Mouse (Mus musculus): ENCODE data around the gene Ptcd3. TPM values are rescaled to one million over a fixed set of nuclear protein-coding genes. Genes with fewer than 3 reads are reported as not detected.

Ptcd3 gene
- total RNA-seq (2014; fragmentation: Nextera tagmentation), result 143 and 173 TPM in 2 replicates
- 191 and 198 TPM in 2 replicates for total RNA-seq (2017)
- polyA plus RNA-seq (2012), result 4.3 and 6.2 TPM in 2 replicates

DNA sequence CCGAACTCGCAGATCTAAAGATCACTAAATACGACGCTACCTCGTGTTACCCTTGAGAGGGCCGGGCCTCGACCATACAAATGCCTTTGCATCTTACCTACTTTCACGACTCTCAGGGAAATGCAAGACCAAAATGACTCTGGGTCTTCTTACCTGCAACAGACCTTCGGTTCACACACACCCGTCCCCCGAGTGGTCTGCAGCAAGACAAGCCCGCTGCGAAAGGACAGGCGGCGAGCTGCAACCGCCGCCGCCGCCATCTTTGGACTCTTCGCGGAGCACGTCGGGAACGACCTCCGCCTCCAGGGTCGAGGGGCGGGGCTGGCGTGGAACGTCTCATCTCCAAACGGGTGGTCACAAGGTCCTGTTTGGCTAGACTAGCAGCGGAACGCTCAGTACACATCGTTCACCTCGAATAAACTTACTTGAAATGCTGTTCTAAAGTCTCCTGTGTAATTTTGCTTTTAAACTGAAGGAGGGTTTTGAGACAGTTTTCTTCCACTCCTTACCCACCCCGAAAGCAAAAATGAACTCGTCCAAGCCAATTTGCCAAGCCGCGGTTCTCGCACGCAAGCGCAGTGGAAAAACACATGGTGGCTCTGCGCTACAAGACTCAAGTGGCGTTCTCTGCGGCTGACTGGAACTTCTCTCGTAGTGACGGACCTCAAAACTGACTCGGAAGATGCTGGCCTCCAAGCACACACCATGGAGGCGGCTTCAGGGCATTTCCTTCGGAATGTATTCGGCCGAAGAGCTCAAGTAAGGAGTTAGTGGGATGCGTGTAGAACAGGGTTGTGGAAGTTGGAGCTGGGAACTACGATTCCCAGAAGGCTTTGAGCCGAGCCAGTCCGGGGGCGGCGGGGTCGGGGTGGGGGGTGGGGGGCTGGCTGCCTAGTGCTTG is at the start of gene Ptcd3, which contains the start of gene Polr1a:
TSS of gene Ptcd3 (minus strand) at position 270 of the 901 bp plus-strand sequence.
TSS of gene Polr1a (plus strand) at position 573 of the 901 bp plus-strand sequence.
- H3K27me3 ChIP-seq (ENCODE audit: insufficient read depth, low read length), result no peaks in the 10 kb centered on the region
- ATAC-seq (ENCODE audit: extremely low read depth, insufficient number of reproducible peaks, low FRiP score, poor library complexity, severe bottlenecking), result peak; percentile 78
- H3K36me3 ChIP-seq (replicated peaks), result peaks cover 63% of the 10 kb centered on the region
- no peaks in the 10 kb centered on the region for H3K9me3 ChIP-seq (replicated peaks)
- peaks cover 41% of the 10 kb centered on the region for H3K4me1 ChIP-seq (ENCODE audit: insufficient read depth, low read depth, low read length)
- TF ChIP-seq POLR2AphosphoS5 (IDR thresholded peaks at IDR 0.05; ENCODE audit: insufficient replicate concordance, low read depth, low read length), result no peak
- no peak for TF ChIP-seq GATA1 (IDR thresholded peaks at IDR 0.05; ENCODE audit: borderline replicate concordance, low read length)
- no peak for TF ChIP-seq CTCF (IDR thresholded peaks at IDR 0.05; ENCODE audit: low read depth, low read length)
- no peak for TF ChIP-seq GATA2 (IDR thresholded peaks at IDR 0.05; ENCODE audit: borderline replicate concordance, low read depth, low read length)
- no peak for TF ChIP-seq TAL1 (conservative IDR thresholded peaks at IDR 0.05; ENCODE audit: low read depth, low read length)
- peak within 1 kb of the TSS; percentile 79 for H3K4me3 ChIP-seq (ENCODE audit: low read depth, low read length)
- peak; percentile 63 for DNase-seq (ENCODE audit: low spot score)

DNA sequence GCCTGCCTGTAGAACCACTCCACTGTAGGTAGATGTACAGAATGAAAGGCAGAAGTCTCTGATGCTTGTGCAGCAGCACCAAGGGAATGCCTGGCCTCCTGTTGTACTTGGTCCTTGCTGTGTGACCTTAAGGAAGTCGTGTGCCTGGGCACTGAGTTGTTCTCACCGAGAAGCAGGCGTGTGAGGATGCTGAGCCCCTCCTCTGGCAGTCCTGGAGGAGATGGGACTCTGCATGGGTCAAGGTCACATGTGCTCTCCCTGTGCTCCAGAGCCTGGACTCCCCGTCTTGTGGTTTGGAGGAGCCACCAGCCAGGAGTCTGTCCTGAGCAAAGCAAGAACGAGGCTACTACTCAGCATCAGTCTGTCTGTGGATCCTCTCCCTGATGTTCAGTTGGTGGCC is 42.6 kb upstream of the Ptcd3 start:
- no peak overlapping the region for H3K4me3 ChIP-seq (ENCODE audit: low read depth, low read length)
- peaks cover 6% of the 10 kb centered on the region; the same call in 1 of the 2 replicates for H3K4me1 ChIP-seq (ENCODE audit: insufficient read depth, low read depth, low read length)
- peaks cover 91% of the 10 kb centered on the region for H3K36me3 ChIP-seq (replicated peaks)
- TF ChIP-seq GATA1 (IDR thresholded peaks at IDR 0.05; ENCODE audit: borderline replicate concordance, low read length) (no peak), CTCF (IDR thresholded peaks at IDR 0.05; ENCODE audit: low read depth, low read length) (no peak), POLR2AphosphoS5 (IDR thresholded peaks at IDR 0.05; ENCODE audit: insufficient replicate concordance, low read depth, low read length) (no peak), TAL1 (conservative IDR thresholded peaks at IDR 0.05; ENCODE audit: low read depth, low read length) (no peak), GATA2 (IDR thresholded peaks at IDR 0.05; ENCODE audit: borderline replicate concordance, low read depth, low read length) (no peak)
- no peaks in the 10 kb centered on the region for H3K9me3 ChIP-seq (replicated peaks)
- ATAC-seq (ENCODE audit: extremely low read depth, insufficient number of reproducible peaks, low FRiP score, poor library complexity, severe bottlenecking) (no peak), DNase-seq (ENCODE audit: low spot score) (no peak)
- no peaks in the 10 kb centered on the region for H3K27me3 ChIP-seq (ENCODE audit: insufficient read depth, low read length)

DNA sequence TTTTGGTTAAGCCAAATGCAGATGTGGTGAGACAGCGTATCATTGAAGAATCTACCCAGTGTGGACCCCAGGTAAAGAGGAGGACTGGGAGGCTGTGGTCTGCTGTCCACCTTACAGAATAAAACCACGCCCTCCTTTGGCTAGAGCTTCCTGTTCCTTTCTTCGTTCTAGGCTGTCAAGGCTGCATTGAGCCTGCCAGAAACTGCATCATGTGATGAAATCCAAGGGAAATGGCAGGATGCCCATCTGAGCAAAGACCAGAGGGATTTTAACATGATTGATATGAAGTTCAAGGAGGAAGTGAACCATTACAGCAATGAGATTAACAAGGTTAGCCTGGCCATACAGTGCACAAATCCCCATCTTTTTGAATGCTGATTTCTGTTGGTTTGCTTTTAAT is 42.0 kb upstream of the Ptcd3 start:
- no peak for ATAC-seq (ENCODE audit: extremely low read depth, insufficient number of reproducible peaks, low FRiP score, poor library complexity, severe bottlenecking)
- Histone ChIP-seq H3K4me1 (ENCODE audit: insufficient read depth, low read depth, low read length) (peaks cover 6% of the 10 kb centered on the region; the same call in 1 of the 2 replicates), H3K9me3 (replicated peaks) (no peaks in the 10 kb centered on the region), H3K4me3 (ENCODE audit: low read depth, low read length) (no peak overlapping the region), H3K36me3 (replicated peaks) (peaks cover 96% of the 10 kb centered on the region), H3K27me3 (ENCODE audit: insufficient read depth, low read length) (no peaks in the 10 kb centered on the region)
- TF ChIP-seq TAL1 (conservative IDR thresholded peaks at IDR 0.05; ENCODE audit: low read depth, low read length) (no peak), CTCF (IDR thresholded peaks at IDR 0.05; ENCODE audit: low read depth, low read length) (no peak), GATA2 (IDR thresholded peaks at IDR 0.05; ENCODE audit: borderline replicate concordance, low read depth, low read length) (no peak), GATA1 (IDR thresholded peaks at IDR 0.05; ENCODE audit: borderline replicate concordance, low read length) (no peak), POLR2AphosphoS5 (IDR thresholded peaks at IDR 0.05; ENCODE audit: insufficient replicate concordance, low read depth, low read length) (no peak)
- DNase-seq (ENCODE audit: low spot score), result no peak

DNA sequence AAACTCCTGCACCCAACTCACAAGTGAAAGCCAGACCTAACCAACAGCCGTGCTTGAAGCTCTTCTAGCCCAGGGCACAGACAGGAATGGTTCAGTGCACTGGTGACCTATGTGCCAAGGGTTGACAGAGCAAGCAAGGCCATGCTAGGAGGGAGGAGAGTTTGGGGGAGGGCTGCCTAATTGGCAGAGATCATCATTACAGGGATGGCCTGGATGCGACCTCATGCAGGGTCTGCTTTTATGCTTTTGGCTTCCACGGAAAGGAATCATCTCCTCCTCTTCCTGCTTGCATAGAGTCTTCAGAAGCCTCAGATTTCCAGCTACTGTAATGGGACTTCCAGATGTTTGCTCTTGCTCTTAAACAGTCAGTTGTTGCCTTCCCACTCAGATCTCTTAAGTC is 41.2 kb upstream of the Ptcd3 start:
- ATAC-seq (ENCODE audit: extremely low read depth, insufficient number of reproducible peaks, low FRiP score, poor library complexity, severe bottlenecking), result no peak
- TF ChIP-seq GATA2 (IDR thresholded peaks at IDR 0.05; ENCODE audit: borderline replicate concordance, low read depth, low read length) (no peak), GATA1 (IDR thresholded peaks at IDR 0.05; ENCODE audit: borderline replicate concordance, low read length) (no peak), CTCF (IDR thresholded peaks at IDR 0.05; ENCODE audit: low read depth, low read length) (no peak), POLR2AphosphoS5 (IDR thresholded peaks at IDR 0.05; ENCODE audit: insufficient replicate concordance, low read depth, low read length) (no peak), TAL1 (conservative IDR thresholded peaks at IDR 0.05; ENCODE audit: low read depth, low read length) (no peak)
- H3K36me3 ChIP-seq (replicated peaks), result peaks cover 98% of the 10 kb centered on the region

DNA sequence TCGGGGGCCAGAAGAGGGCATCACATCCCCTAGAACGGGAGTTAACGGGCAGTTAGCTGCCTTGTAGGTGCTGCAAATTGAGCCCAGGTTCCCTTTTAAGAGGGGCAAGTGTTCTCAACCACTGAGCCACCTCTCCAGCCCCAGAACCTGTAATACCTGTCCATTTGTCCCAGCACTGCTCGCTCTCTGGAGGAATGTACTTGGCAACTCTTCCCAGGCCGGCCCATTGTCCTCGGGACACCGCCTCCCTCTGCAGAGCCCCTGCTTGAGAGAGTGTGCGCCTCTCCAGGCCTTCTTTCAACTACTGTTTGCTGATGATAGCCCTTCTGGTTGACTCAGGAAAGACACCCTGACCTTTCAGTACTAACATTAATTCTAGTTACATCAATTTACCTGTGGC is 37.6 kb upstream of the Ptcd3 start:
- H3K4me3 ChIP-seq (ENCODE audit: low read depth, low read length), result no peak overlapping the region
- no peak for DNase-seq (ENCODE audit: low spot score)
- H3K36me3 ChIP-seq (replicated peaks), result peaks cover 89% of the 10 kb centered on the region
- peaks cover 4% of the 10 kb centered on the region; the same call in 1 of the 2 replicates for H3K4me1 ChIP-seq (ENCODE audit: insufficient read depth, low read depth, low read length)
- ATAC-seq (ENCODE audit: extremely low read depth, insufficient number of reproducible peaks, low FRiP score, poor library complexity, severe bottlenecking), result no peak
- no peaks in the 10 kb centered on the region for H3K27me3 ChIP-seq (ENCODE audit: insufficient read depth, low read length)
- TF ChIP-seq CTCF (IDR thresholded peaks at IDR 0.05; ENCODE audit: low read depth, low read length), result no peak
- no peaks in the 10 kb centered on the region for H3K9me3 ChIP-seq (replicated peaks)

More for the DNA sequence above, 41.2 kb upstream of the Ptcd3 start:
- Histone ChIP-seq H3K4me3 (ENCODE audit: low read depth, low read length) (no peak overlapping the region), H3K27me3 (ENCODE audit: insufficient read depth, low read length) (no peaks in the 10 kb centered on the region), H3K9me3 (replicated peaks) (no peaks in the 10 kb centered on the region), H3K4me1 (ENCODE audit: insufficient read depth, low read depth, low read length) (peaks cover 6% of the 10 kb centered on the region; the same call in 1 of the 2 replicates)
- DNase-seq (ENCODE audit: low spot score), result no peak

DNA sequence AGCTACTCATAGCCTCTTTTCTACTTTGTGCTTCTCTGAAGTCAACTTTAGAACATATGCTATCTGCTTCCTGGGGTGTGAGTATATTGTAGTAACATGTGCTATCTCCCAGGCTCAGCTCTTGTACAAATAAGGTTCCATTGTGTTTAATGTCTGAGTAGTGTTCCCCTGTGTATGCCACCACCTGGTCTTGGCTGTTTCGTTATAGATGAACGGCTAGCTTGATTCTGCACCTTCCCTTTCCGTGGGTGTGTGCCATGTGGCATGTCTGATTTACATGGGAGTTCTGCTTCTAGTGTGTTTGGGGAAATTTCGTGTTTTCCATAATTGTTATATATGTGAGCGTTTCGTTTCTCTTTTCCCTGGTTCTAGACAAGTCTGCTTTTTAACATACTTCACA is 36.6 kb upstream of the Ptcd3 start:
- no peak for DNase-seq (ENCODE audit: low spot score)
- no peak for TF ChIP-seq GATA2 (IDR thresholded peaks at IDR 0.05; ENCODE audit: borderline replicate concordance, low read depth, low read length)
- TF ChIP-seq GATA1 (IDR thresholded peaks at IDR 0.05; ENCODE audit: borderline replicate concordance, low read length), result no peak
- no peak for TF ChIP-seq POLR2AphosphoS5 (IDR thresholded peaks at IDR 0.05; ENCODE audit: insufficient replicate concordance, low read depth, low read length)
- no peak for TF ChIP-seq TAL1 (conservative IDR thresholded peaks at IDR 0.05; ENCODE audit: low read depth, low read length)
- TF ChIP-seq CTCF (IDR thresholded peaks at IDR 0.05; ENCODE audit: low read depth, low read length), result no peak
- H3K36me3 ChIP-seq (replicated peaks), result peaks cover 89% of the 10 kb centered on the region
- no peak for ATAC-seq (ENCODE audit: extremely low read depth, insufficient number of reproducible peaks, low FRiP score, poor library complexity, severe bottlenecking)
- no peaks in the 10 kb centered on the region for H3K9me3 ChIP-seq (replicated peaks)
- H3K4me1 ChIP-seq (ENCODE audit: insufficient read depth, low read depth, low read length), result 0 out of 2 replicates have a peak, but pooled peaks cover 4% of the 10 kb centered on the region
- no peak overlapping the region for H3K4me3 ChIP-seq (ENCODE audit: low read depth, low read length)
- H3K27me3 ChIP-seq (ENCODE audit: insufficient read depth, low read length), result no peaks in the 10 kb centered on the region

Data from G1E (cell line).